Mouse (Mus musculus) heart, adult 18-20 months (tissue): Measurements from ENCODE around the gene Xirp1. TPM values are rescaled to one million over a fixed set of nuclear protein-coding genes. Genes with fewer than 3 reads are reported as not detected.

Source experiments
- DNase-seq, 2 experiments: peaks; one replicate each; pipeline ENCODE4 v3.0.0; 2021 to 2022; ENCODE audit warnings: mixed read lengths in 1 of 2
- total RNA-seq, 2 experiments: library from RNA; stranded (reverse); gene quantifications; 2 replicates each; pipeline ENCODE4 v1.2.3; 2021

The Xirp1 gene
- total RNA-seq, 2 experiments from 2014 or later, result 145 to 150 TPM

GRCm38 (mm10) chr9:119985881-119986574 lies 37.4 kb downstream of the Xirp1 start:
- peak in 1 of 2 experiments; percentile 16 for DNase-seq

GRCm38 (mm10) chr9:119984536-119985011 lies 38.8 kb downstream of the Xirp1 start, which contains the start of gene Csrnp1:
TSS of gene Csrnp1 (minus strand) at chr9:119984658.
- DNase-seq, result no peak

GRCm38 (mm10) chr9:119983585-119984535 lies 39.5 kb downstream of the Xirp1 start:
- peak; percentile 94 to 96 for DNase-seq

GRCm38 (mm10) chr9:119982956-119983551 lies 40.3 kb downstream of the Xirp1 start:
- DNase-seq, result peak; percentile 66 to 80

GRCm38 (mm10) chr9:119982241-119982811 lies 41.1 kb downstream of the Xirp1 start:
- peak; percentile 79 to 84 for DNase-seq

GRCm38 (mm10) chr9:119981183-119982179 lies 41.9 kb downstream of the Xirp1 start:
- peak; percentile 89 to 95 for DNase-seq

- DNase-seq, result peak in 1 of 2 experiments; percentile 54
These were observed 42.6 kb downstream of the Xirp1 start for GRCm38 (mm10) chr9:119980770-119981182.

- DNase-seq, result no peak
These were observed 43.6 kb downstream of the Xirp1 start for GRCm38 (mm10) chr9:119979749-119980148.

GRCm38 (mm10) chr9:119978811-119979441 lies 44.5 kb downstream of the Xirp1 start:
- no peak for DNase-seq

- DNase-seq, result no peak
These were observed 45.1 kb downstream of the Xirp1 start for GRCm38 (mm10) chr9:119978151-119978810.

GRCm38 (mm10) chr9:119977557-119978060 lies 45.8 kb downstream of the Xirp1 start:
- DNase-seq, result peak in 1 of 2 experiments; percentile 56

GRCm38 (mm10) chr9:119976704-119977556 lies 46.5 kb downstream of the Xirp1 start:
- no peak for DNase-seq

GRCm38 (mm10) chr9:119975286-119975685 lies 48.1 kb downstream of the Xirp1 start:
- no peak for DNase-seq

GRCm38 (mm10) chr9:119974609-119975008 lies 48.8 kb downstream of the Xirp1 start:
- no peak for DNase-seq

- no peak for DNase-seq
These were observed 49.4 kb downstream of the Xirp1 start for GRCm38 (mm10) chr9:119973869-119974520.

- no peak for DNase-seq
These were observed 50.1 kb downstream of the Xirp1 start for GRCm38 (mm10) chr9:119973281-119973680.

GRCm38 (mm10) chr9:119972582-119972981 lies 50.8 kb downstream of the Xirp1 start:
- peak; percentile 78 to 85 for DNase-seq

GRCm38 (mm10) chr9:119972166-119972565 lies 51.2 kb downstream of the Xirp1 start:
- DNase-seq, result no peak
